Mouse (Mus musculus): Measurements from ENCODE around the gene Kalrn.

GRCm38 (mm10) chr16:34094446-34095092 lies 478.8 kb downstream of the Kalrn start:
- TF ChIP-seq POLR2A (IDR thresholded peaks at IDR 0.05; ENCODE audit: low read depth, low read length) (0 out of 2 replicates have a peak, but pooled peaks have one; percentile 20), CTCF (IDR thresholded peaks at IDR 0.05; ENCODE audit: extremely low read depth, insufficient read length, insufficient replicate concordance, low read depth, low read length) (0 out of 2 replicates have a peak, but pooled peaks have one; percentile 3)
